Mouse (Mus musculus) ES-E14 (cell line): ENCODE data around the gene Selenbp2.
"Not testable (repeated sequence)": the region's sequence is repeated elsewhere in the genome, so short reads cannot be mapped to it uniquely, and the experiment has no call there.

Experiments used
- HCFC1 ChIP-seq: IDR thresholded peaks from 2 replicates; pipeline ENCODE4 v1.6.1; 2012; ENCODE audit warnings: low read length, inconsistent platforms, borderline replicate concordance; ENCODE audit not compliant: insufficient read depth
- MAFK ChIP-seq: IDR thresholded peaks from 2 replicates; pipeline ENCODE4 v1.6.1; 2014; ENCODE audit warnings: mild to moderate bottlenecking, low read depth, low read length, inconsistent platforms; ENCODE audit not compliant: insufficient read depth
- ZC3H11A ChIP-seq: IDR thresholded peaks from 2 replicates; pipeline ENCODE4 v1.6.1; 2012; ENCODE audit warnings: low read depth, mild to moderate bottlenecking, inconsistent platforms, low read length, borderline replicate concordance

- TF ChIP-seq ZC3H11A, MAFK, HCFC1: not testable (repeated sequence)
Observed at GRCm38 (mm10) chr3:94659142-94659748, 34.1 kb upstream of the Selenbp2 start.
